Mouse (Mus musculus): ENCODE measurements around the gene Olfr740. TPM values are rescaled to one million over a fixed set of nuclear protein-coding genes. Genes with fewer than 3 reads are reported as not detected.

The Olfr740 gene
- not detected in 2 replicates for polyA plus RNA-seq (2015; fragmentation: Nextera tagmentation; extraction: Ambion mirVana)

DNA sequence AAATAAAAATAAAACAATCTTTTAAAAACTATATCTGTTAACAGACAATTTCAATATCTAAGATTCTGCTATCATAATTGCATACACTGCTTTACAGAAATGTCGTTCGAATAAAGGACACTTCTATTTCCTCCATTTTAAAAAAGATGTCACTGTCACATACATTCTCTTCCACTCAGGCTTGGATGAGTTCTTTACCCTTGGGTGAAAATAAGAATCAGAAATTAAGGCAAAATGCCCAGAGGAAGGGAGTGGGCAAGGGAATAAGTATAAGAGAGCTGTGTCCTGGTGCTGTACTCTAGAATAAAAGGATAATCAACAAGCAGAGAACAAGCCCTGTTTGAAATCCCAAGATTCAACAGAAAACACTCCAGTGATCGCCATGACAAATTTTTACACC, at the start of gene Olfr740:
TSS of gene Olfr740 (plus strand) at position 301 of the 400 bp plus-strand sequence.
- no peak within 1 kb of the TSS for H3K27ac ChIP-seq
- no peak within 1 kb of the TSS for H3K4me3 ChIP-seq
- H3K4me1 ChIP-seq (replicated peaks): no peaks in the 10 kb centered on the region
- H3K27me3 ChIP-seq: no peaks in the 10 kb centered on the region
- no peaks in the 10 kb centered on the region for H3K36me3 ChIP-seq
- H3K4me2 ChIP-seq: no peak within 1 kb of the TSS
- ATAC-seq (ENCODE audit: low FRiP score): no peak
- WGBS: 88% methylated on average over 3 of the region's 3 CpGs
- H3K9ac ChIP-seq: no peak within 1 kb of the TSS
- H3K9me3 ChIP-seq: no peaks in the 10 kb centered on the region

DNA sequence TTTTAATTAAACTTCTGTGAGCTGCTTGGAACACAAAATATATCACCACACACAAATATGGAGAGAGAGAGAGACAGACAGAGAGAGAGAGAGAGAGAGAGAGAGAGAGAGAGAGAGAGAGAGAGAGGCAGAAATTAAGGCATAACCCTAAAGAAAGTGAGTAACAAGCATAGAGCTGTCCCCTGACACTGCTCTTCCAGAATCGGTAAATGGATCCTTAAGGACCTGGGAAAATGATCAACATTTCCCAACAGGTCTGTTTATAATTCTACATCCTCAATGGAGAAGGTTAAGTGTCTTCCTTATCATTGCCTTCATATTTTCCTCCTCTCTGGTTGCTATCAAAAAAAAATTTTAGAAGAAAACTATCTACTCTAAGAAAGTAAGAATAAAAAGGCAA, 38.1 kb upstream of the Olfr740 start, which contains the start of gene Olfr738:
TSS of gene Olfr738 (plus strand) at position 301 of the 400 bp plus-strand sequence.
- H3K4me3 ChIP-seq: no peak within 1 kb of the TSS
- no peaks in the 10 kb centered on the region for H3K27me3 ChIP-seq
- WGBS: 91% methylated on average over 1 of the region's 1 CpGs
- no peak within 1 kb of the TSS for H3K9ac ChIP-seq
- no peaks in the 10 kb centered on the region for H3K36me3 ChIP-seq
- H3K27ac ChIP-seq: no peak within 1 kb of the TSS
- ATAC-seq (ENCODE audit: low FRiP score): no peak
- no peaks in the 10 kb centered on the region for H3K4me1 ChIP-seq (replicated peaks)
- no peak within 1 kb of the TSS for H3K4me2 ChIP-seq
- no peaks in the 10 kb centered on the region for H3K9me3 ChIP-seq

DNA sequence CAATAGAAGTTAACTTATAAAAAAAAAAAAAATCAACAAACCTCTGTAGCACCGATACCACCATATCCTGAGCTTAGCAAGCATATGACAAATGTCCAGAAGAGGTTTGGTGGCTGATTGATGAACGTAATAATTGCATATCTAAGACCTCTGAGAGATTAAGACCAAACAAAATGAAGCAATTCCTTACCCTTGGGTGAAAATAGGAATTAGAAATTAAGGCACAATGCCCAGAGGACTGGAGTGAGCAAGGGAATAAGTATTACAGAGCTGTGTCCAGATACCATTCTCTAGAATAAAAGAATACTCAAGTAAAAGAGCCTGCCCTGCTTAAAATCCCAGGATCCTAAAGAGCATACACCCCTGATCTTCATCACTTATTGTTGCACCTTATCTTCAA, 27.0 kb upstream of the Olfr740 start, which contains the start of gene Olfr739:
TSS of gene Olfr739 (plus strand) at position 301 of the 400 bp plus-strand sequence.
- Histone ChIP-seq H3K36me3 (no peaks in the 10 kb centered on the region), H3K9me3 (no peaks in the 10 kb centered on the region), H3K4me1 (replicated peaks) (no peaks in the 10 kb centered on the region), H3K27me3 (no peaks in the 10 kb centered on the region), H3K4me3 (no peak within 1 kb of the TSS), H3K4me2 (no peak within 1 kb of the TSS), H3K9ac (no peak within 1 kb of the TSS), H3K27ac (no peak within 1 kb of the TSS)
- WGBS: 74% methylated on average over 2 of the region's 2 CpGs
- ATAC-seq (ENCODE audit: low FRiP score): no peak

DNA sequence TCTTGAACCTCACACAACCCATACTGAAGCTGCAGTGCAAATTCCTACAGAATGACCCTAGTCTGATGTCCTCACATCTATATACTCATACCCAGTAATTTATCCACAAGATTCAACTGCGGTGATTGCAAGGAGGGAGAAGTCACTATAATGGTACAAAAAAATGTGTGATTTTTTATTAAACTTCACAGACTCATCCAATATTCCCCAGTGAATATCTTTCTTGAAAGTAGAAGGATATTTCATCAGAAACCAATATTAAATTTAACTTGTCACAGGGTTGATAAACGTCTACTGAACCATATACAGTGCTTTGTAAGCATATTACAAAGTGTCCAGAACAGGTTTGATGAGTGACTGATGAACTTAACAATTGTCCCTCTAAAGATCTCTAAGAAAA, 27.1 kb downstream of the Olfr740 start, which contains the start of gene Olfr741:
TSS of gene Olfr741 (plus strand) at position 301 of the 400 bp plus-strand sequence.
- H3K36me3 ChIP-seq: no peaks in the 10 kb centered on the region
- no peak within 1 kb of the TSS for H3K4me3 ChIP-seq
- 73% methylated on average over 2 of the region's 2 CpGs for WGBS
- no peaks in the 10 kb centered on the region for H3K4me1 ChIP-seq (replicated peaks)
- H3K4me2 ChIP-seq: no peak within 1 kb of the TSS
- no peak within 1 kb of the TSS for H3K9ac ChIP-seq
- ATAC-seq (ENCODE audit: low FRiP score): no peak
- H3K27me3 ChIP-seq: no peaks in the 10 kb centered on the region
- H3K27ac ChIP-seq: no peak within 1 kb of the TSS
- H3K9me3 ChIP-seq: no peaks in the 10 kb centered on the region

DNA sequence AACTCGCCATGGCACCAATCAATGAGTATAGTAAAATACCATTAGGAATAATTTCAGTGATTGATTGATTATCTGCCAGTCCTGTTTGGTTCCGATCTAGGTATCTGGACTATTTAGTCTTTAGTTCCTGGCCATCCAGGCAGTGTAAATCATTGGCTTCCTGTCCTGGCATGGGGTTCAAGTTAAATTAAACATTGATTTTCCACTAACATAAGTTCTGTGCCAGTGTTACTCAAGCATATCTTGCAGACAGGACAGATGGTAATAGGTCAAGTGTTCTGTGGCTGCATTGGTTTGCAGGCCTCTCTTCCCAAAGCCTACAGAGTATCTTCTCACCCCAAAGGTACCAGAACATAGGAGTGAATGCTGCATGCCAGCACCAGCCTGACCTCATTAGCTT, 33.1 kb downstream of the Olfr740 start:
- Histone ChIP-seq H3K9me3 (no peaks in the 10 kb centered on the region), H3K4me1 (replicated peaks) (no peaks in the 10 kb centered on the region), H3K4me3 (no peak overlapping the region), H3K4me2 (no peak overlapping the region), H3K27me3 (no peaks in the 10 kb centered on the region), H3K27ac (no peak overlapping the region), H3K36me3 (no peaks in the 10 kb centered on the region), H3K9ac (no peak overlapping the region)
- 78% methylated on average over 2 of the region's 2 CpGs for WGBS
- ATAC-seq (ENCODE audit: low FRiP score): no peak

DNA sequence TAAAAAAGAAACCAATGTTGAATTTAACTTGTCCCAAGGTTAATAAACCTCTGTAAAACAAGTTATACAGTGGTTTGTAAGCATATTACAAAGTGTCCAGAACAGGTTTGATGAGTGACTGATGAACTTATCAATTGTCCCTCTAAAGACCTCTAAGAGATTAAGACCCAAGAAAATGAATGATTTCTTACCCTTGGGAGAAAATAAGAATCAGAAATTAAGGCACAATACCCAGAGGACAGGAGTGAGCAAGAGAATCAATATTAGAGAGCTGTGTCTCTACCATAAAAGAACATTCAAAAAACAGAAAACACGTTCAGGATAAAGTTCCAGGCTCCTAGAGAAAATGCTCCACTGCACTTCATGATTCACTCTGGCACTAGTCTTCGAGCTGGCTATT, 58.0 kb downstream of the Olfr740 start, which contains the start of gene Olfr742:
TSS of gene Olfr742 (plus strand) at position 301 of the 400 bp plus-strand sequence.
- no peak within 1 kb of the TSS for H3K27ac ChIP-seq
- no peaks in the 10 kb centered on the region for H3K9me3 ChIP-seq
- ATAC-seq (ENCODE audit: low FRiP score): no peak
- no peaks in the 10 kb centered on the region for H3K4me1 ChIP-seq (replicated peaks)
- H3K4me2 ChIP-seq: no peak within 1 kb of the TSS
- H3K9ac ChIP-seq: no peak within 1 kb of the TSS
- no peaks in the 10 kb centered on the region for H3K27me3 ChIP-seq
- H3K4me3 ChIP-seq: no peak within 1 kb of the TSS
- 56% methylated on average over 2 of the region's 2 CpGs for WGBS
- H3K36me3 ChIP-seq: no peaks in the 10 kb centered on the region

Other genes starting within 250 kb of the Olfr740 start
- gene Olfr731, start 203.7 kb upstream of the Olfr740 start, polyA plus RNA-seq (2015; fragmentation: Nextera tagmentation; extraction: Ambion mirVana): not detected in 2 replicates
- not detected in 2 replicates for gene Olfr732, start 161.3 kb upstream of the Olfr740 start, polyA plus RNA-seq (2015; fragmentation: Nextera tagmentation; extraction: Ambion mirVana)
- gene Olfr733, start 144.0 kb upstream of the Olfr740 start, polyA plus RNA-seq (2015; fragmentation: Nextera tagmentation; extraction: Ambion mirVana): not detected in 2 replicates
- gene Olfr734, start 118.8 kb upstream of the Olfr740 start, polyA plus RNA-seq (2015; fragmentation: Nextera tagmentation; extraction: Ambion mirVana): not detected in 2 replicates
- gene Olfr735, start 96.7 kb upstream of the Olfr740 start, polyA plus RNA-seq (2015; fragmentation: Nextera tagmentation; extraction: Ambion mirVana): not detected in 2 replicates
- not detected in 2 replicates for gene Tlr11, start 87.6 kb upstream of the Olfr740 start, polyA plus RNA-seq (2015; fragmentation: Nextera tagmentation; extraction: Ambion mirVana)
- gene Olfr736, start 64.4 kb upstream of the Olfr740 start, polyA plus RNA-seq (2015; fragmentation: Nextera tagmentation; extraction: Ambion mirVana): not detected in 2 replicates
- not detected in 2 replicates for gene Olfr738, start 38.0 kb upstream of the Olfr740 start, polyA plus RNA-seq (2015; fragmentation: Nextera tagmentation; extraction: Ambion mirVana)
- not detected in 2 replicates for gene Olfr739, start 26.9 kb upstream of the Olfr740 start, polyA plus RNA-seq (2015; fragmentation: Nextera tagmentation; extraction: Ambion mirVana)
- not detected in 2 replicates for gene Olfr741, start 27.2 kb downstream of the Olfr740 start, polyA plus RNA-seq (2015; fragmentation: Nextera tagmentation; extraction: Ambion mirVana)
- gene Olfr742, start 58.1 kb downstream of the Olfr740 start, polyA plus RNA-seq (2015; fragmentation: Nextera tagmentation; extraction: Ambion mirVana): not detected in 2 replicates
- gene Olfr743, start 76.3 kb downstream of the Olfr740 start, polyA plus RNA-seq (2015; fragmentation: Nextera tagmentation; extraction: Ambion mirVana): not detected in 2 replicates
- not detected in 2 replicates for gene Olfr744, start 169.3 kb downstream of the Olfr740 start, polyA plus RNA-seq (2015; fragmentation: Nextera tagmentation; extraction: Ambion mirVana)
- gene Olfr745, start 193.8 kb downstream of the Olfr740 start, polyA plus RNA-seq (2015; fragmentation: Nextera tagmentation; extraction: Ambion mirVana): not detected in 2 replicates
- gene Olfr746, start 201.5 kb downstream of the Olfr740 start, polyA plus RNA-seq (2015; fragmentation: Nextera tagmentation; extraction: Ambion mirVana): not detected in 2 replicates
- gene Olfr747, start 247.7 kb downstream of the Olfr740 start, polyA plus RNA-seq (2015; fragmentation: Nextera tagmentation; extraction: Ambion mirVana): not detected in 2 replicates